Mouse (Mus musculus) midbrain, postnatal 0 days (tissue): Measurements from ENCODE around the gene Hist1h3d. TPM values are rescaled to one million over a fixed set of nuclear protein-coding genes. Genes with fewer than 3 reads are reported as not detected.
A peak's percentile ranks its signal among the peaks of the same experiment; 100 is the strongest.
"Not testable (repeated sequence)": the region's sequence is repeated elsewhere in the genome, so short reads cannot be mapped to it uniquely, and the experiment has no call there.

Experiments
- ATAC-seq: fragments of 200-750 bp; cut with Nextera tagmentation; 2 replicates; pipeline ENCODE4 v1.8.0; 2017; ENCODE audit warnings: moderate number of reproducible peaks, mild to moderate bottlenecking, moderate TSS enrichment, moderate library complexity; ENCODE audit not compliant: low FRiP score
- DNase-seq: peaks from one replicate; pipeline ENCODE4 v3.0.0-alpha.2; 2015; ENCODE audit warnings: low spot score
- H3K27ac ChIP-seq: fragments of 300-500 bp; sonication (generic); 2 replicates; pipeline ENCODE4 v1.5.1; 2014; ENCODE audit warnings: low read depth, mild to moderate bottlenecking, low read length, mixed read lengths
- H3K27me3 ChIP-seq: fragments of 300-500 bp; sonication (generic); 2 replicates; pipeline ENCODE4 v1.6.1; 2014; ENCODE audit warnings: low read length, control low read depth, mixed read lengths; ENCODE audit not compliant: insufficient read depth
- H3K36me3 ChIP-seq: fragments of 300-500 bp; sonication (generic); 2 replicates; pipeline ENCODE4 v1.6.1; 2014; ENCODE audit warnings: low read length, control low read depth, mixed read lengths; ENCODE audit not compliant: insufficient read depth
- H3K4me1 ChIP-seq: fragments of 300-500 bp; sonication (generic); 2 replicates; pipeline ENCODE4 v1.6.1; 2014; ENCODE audit warnings: mild to moderate bottlenecking, control low read depth, antibody characterized with exemption, low read length, mixed read lengths; ENCODE audit not compliant: insufficient read depth
- H3K4me2 ChIP-seq: fragments of 300-500 bp; sonication (generic); 2 replicates; pipeline ENCODE4 v1.6.1; 2014; ENCODE audit warnings: low read depth, mild to moderate bottlenecking, low read length, mixed read lengths; ENCODE audit not compliant: poor library complexity, severe bottlenecking
- H3K4me3 ChIP-seq: fragments of 300-500 bp; sonication (generic); 2 replicates; pipeline ENCODE4 v1.5.1; 2014; ENCODE audit warnings: low read depth, mild to moderate bottlenecking, low read length, moderate library complexity
- H3K9ac ChIP-seq: fragments of 300-500 bp; sonication (generic); replicated peaks from 2 replicates; pipeline ENCODE4 v1.6.1; 2014; ENCODE audit warnings: mild to moderate bottlenecking, low read length, moderate library complexity, mixed read lengths; ENCODE audit not compliant: poor library complexity, severe bottlenecking
- H3K9me3 ChIP-seq: fragments of 300-500 bp; sonication (generic); 2 replicates; pipeline ENCODE4 v1.6.1; 2016; ENCODE audit warnings: low read length, control low read depth
- CTCF ChIP-seq: IDR thresholded peaks from 2 replicates; pipeline ENCODE4 v1.5.1; 2016; ENCODE audit warnings: antibody characterized with exemption, mild to moderate bottlenecking
- WGBS: fragments of 180-500 bp; shearing (Covaris S2); extraction: QIAGEN DNeasy Blood & Tissue Kit; methylation state at CpG from one replicate; pipeline ENCODE4 v1.1.7; 2014; 5-methylcytosine and 5-hydroxymethylcytosine counted together
- polyA plus RNA-seq: library from polyadenylated mRNA; unstranded; fragments of >200 nt; fragmentation: Nextera tagmentation; extraction: Ambion mirVana; gene quantifications from 2 replicates; pipeline ENCODE4 v1.2.1, GENCODE M21; 2015
- total RNA-seq: library from RNA; depleted of rRNA; stranded (reverse); fragments of >200 nt; gene quantifications from 2 replicates; pipeline ENCODE4 v1.2.3, GENCODE M21; 2014

The Hist1h3d gene
- total and polyA plus RNA-seq, 2 experiments from 2014 or later, result 0.42 to 92.5 TPM

GRCm38 (mm10) chr13:23554393-23554792 lies 21.2 kb upstream of the Hist1h3d start:
- Histone ChIP-seq H3K4me1 (peaks cover 7% of the 10 kb centered on the region; the same call in 1 of the 2 replicates), H3K27me3 (no peaks in the 10 kb centered on the region), H3K27ac (0 out of 2 replicates have a peak overlapping the region, but pooled peaks have one; percentile 43), H3K9me3 (no peaks in the 10 kb centered on the region), H3K4me3 (peak overlapping the region; percentile 48), H3K9ac (no peak overlapping the region), H3K4me2 (peak overlapping the region; percentile 97), H3K36me3 (no peaks in the 10 kb centered on the region)
- ATAC-seq (no peak), DNase-seq (no peak)
- TF ChIP-seq CTCF, result no peak
- 18% methylated on average over 9 of the region's 9 CpGs for WGBS

DNA sequence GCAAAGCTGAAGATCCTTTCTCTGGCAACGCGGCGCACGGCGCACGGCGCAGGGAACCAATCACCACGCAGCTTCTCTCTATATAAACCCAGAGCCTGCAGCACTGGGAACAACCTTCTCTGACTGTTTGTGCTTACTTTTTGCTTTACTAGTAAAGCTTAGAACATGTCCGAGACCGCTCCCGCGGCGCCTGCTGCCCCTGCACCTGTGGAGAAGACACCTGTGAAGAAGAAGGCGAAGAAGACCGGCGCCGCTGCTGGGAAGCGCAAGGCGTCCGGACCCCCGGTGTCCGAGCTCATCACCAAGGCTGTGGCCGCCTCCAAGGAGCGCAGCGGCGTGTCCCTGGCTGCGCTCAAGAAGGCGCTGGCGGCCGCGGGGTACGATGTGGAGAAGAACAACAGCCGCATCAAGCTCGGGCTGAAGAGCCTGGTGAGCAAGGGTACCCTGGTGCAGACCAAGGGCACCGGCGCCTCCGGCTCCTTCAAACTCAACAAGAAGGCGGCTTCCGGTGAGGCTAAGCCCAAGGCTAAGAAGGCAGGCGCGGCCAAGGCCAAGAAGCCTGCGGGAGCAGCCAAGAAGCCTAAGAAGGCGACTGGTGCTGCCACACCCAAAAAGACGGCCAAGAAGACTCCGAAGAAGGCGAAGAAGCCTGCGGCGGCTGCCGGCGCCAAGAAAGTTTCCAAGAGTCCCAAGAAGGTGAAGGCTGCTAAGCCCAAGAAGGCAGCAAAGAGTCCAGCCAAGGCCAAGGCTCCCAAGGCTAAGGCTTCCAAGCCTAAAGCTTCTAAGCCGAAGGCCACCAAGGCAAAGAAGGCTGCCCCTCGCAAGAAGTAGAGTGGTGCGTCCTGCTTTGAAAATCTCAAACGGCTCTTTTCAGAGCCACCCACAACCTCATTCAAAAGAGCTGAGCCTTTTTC lies 20.4 kb upstream of the Hist1h3d start:
- H3K4me1 ChIP-seq, result peaks cover 7% of the 10 kb centered on the region; the same call in 1 of the 2 replicates
- H3K9me3 ChIP-seq, result no peaks in the 10 kb centered on the region
- DNase-seq (peak; percentile 84), ATAC-seq (peak; percentile 71)
- peak overlapping the region; percentile 51 for H3K9ac ChIP-seq
- H3K27ac ChIP-seq, result peak overlapping the region; percentile 70
- WGBS, result under 1% methylated on average over 54 of the region's 54 CpGs
- H3K4me2 ChIP-seq, result peak overlapping the region; percentile 97
- H3K4me3 ChIP-seq, result peak overlapping the region; percentile 48
- no peak for TF ChIP-seq CTCF
- H3K36me3 ChIP-seq, result no peaks in the 10 kb centered on the region
- no peaks in the 10 kb centered on the region for H3K27me3 ChIP-seq

GRCm38 (mm10) chr13:23555839-23556416 lies 19.6 kb upstream of the Hist1h3d start:
- no peak; the same call in 1 of the 2 replicates for TF ChIP-seq CTCF

GRCm38 (mm10) chr13:23556906-23557305 lies 18.7 kb upstream of the Hist1h3d start:
- Histone ChIP-seq H3K4me3 (no peak overlapping the region), H3K9me3 (no peaks in the 10 kb centered on the region), H3K36me3 (no peaks in the 10 kb centered on the region), H3K27me3 (no peaks in the 10 kb centered on the region), H3K4me1 (peaks cover 2% of the 10 kb centered on the region; the same call in 1 of the 2 replicates), H3K4me2 (no peak overlapping the region), H3K27ac (no peak overlapping the region), H3K9ac (no peak overlapping the region)
- DNase-seq (no peak), ATAC-seq (no peak)
- 71% methylated on average over 3 of the region's 3 CpGs for WGBS
- no peak for TF ChIP-seq CTCF

More at GRCm38 (mm10) chr13:23555839-23556416, 19.6 kb upstream of the Hist1h3d start:
- peak; percentile 97 for DNase-seq
- H3K27ac ChIP-seq, result peak overlapping the region; percentile 70
- no peaks in the 10 kb centered on the region for H3K9me3 ChIP-seq
- H3K27me3 ChIP-seq, result no peaks in the 10 kb centered on the region
- H3K4me1 ChIP-seq, result peaks cover 3% of the 10 kb centered on the region; the same call in 1 of the 2 replicates
- peak overlapping the region; percentile 97 for H3K4me2 ChIP-seq
- peak overlapping the region; percentile 48 for H3K4me3 ChIP-seq
- no peaks in the 10 kb centered on the region for H3K36me3 ChIP-seq
- peak overlapping the region; percentile 51 for H3K9ac ChIP-seq
- ATAC-seq, result peak; percentile 76
- WGBS, result under 1% methylated on average over 18 of the region's 18 CpGs

DNA sequence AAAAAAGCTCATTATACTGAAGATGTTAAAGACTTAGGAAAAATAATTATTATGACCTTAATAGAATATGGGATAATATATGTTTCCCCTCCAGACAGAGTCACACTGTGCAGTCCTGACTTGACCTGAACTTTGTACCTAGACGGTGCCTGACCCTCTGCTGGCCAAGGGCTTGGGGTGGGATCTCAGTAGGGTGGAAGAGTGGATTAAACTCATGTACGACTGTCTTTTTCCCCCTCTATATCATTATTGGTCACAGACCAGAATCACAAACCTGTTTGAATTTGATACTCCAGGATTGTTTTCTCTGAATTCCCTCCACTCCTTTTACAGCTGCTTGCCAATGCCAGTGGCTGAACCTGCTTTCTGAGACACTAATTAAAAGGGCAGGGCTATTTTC lies 14.9 kb upstream of the Hist1h3d start:
- WGBS, result 12% methylated on average over 2 of the region's 2 CpGs
- not testable (repeated sequence) for H3K9me3 ChIP-seq, H3K27ac ChIP-seq, H3K4me2 ChIP-seq, H3K4me3 ChIP-seq, H3K36me3 ChIP-seq, ATAC-seq, H3K9ac ChIP-seq, H3K27me3 ChIP-seq, DNase-seq, H3K4me1 ChIP-seq

DNA sequence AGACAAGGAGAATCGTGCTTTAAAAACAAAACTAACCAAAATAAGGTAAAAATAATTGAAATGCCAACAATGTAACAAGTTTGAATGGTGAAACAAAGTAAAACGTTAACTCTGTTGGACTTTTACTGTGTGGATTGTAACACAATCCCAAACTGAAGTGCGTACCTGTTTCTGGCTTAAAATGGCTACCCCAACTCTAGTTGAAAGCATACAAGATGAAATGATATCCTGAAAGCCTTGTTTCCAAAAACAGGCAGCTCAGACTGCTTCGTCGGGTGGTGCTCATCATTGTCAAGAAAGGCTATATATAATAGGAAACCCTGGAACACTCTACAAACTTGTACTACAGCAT lies 14.1 kb upstream of the Hist1h3d start:
- 0% methylated on average over 2 of the region's 5 CpGs for WGBS
- H3K9ac ChIP-seq, ATAC-seq, H3K36me3 ChIP-seq, H3K27me3 ChIP-seq, DNase-seq, H3K4me1 ChIP-seq, H3K27ac ChIP-seq, H3K9me3 ChIP-seq: not testable (repeated sequence)
- peak overlapping the region; percentile 70; the same call in 1 of the 2 replicates for H3K4me2 ChIP-seq
- peak overlapping the region; percentile 42 for H3K4me3 ChIP-seq

DNA sequence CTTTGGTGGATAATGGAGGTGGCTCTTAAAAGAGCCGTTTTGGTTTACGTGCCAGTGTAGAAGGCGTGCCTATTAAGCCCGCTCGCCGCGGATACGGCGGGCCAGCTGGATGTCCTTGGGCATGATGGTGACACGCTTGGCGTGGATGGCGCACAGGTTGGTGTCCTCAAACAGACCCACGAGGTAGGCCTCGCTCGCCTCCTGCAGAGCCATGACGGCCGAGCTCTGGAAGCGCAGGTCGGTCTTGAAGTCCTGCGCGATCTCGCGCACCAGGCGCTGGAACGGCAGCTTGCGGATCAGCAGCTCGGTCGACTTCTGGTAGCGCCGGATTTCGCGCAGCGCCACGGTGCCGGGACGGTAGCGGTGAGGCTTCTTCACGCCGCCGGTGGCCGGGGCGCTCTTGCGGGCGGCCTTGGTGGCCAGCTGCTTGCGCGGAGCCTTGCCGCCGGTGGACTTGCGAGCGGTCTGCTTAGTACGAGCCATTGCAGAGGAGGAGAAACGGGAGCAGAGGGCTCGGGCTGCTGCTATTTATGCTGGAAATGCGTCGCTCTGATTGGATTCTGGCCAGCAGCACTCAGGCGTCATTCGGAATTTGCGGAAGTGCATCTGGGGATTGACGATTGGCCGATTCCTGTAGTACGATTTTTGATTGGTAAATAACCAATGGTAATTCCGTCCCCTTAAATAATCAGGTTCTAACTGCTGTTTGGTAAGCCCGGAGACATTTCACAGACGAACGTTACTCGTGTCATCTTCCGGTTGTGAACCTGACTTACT lies 13.5 kb upstream of the Hist1h3d start, which contains the start of gene Hist1h3e:
Hist1h3e (minus strand) TSS at position 487 of the 777 bp plus-strand sequence.
- peak within 1 kb of the TSS; percentile 94 for H3K27ac ChIP-seq
- H3K9me3 ChIP-seq, H3K36me3 ChIP-seq, H3K27me3 ChIP-seq, H3K4me1 ChIP-seq: not testable (repeated sequence)
- DNase-seq (peak; percentile 99), ATAC-seq (peak; percentile 96)
- peak within 1 kb of the TSS; percentile 70 for H3K4me2 ChIP-seq
- H3K4me3 ChIP-seq, result peak within 1 kb of the TSS; percentile 42
- H3K9ac ChIP-seq, result peak within 1 kb of the TSS; percentile 56
- under 1% methylated on average over 34 of the region's 67 CpGs for WGBS
